Mouse (Mus musculus) right cerebral cortex, adult 18-20 months (tissue): ENCODE data around the gene Sorbs2.

Source experiments
- DNase-seq: peaks from one replicate; pipeline ENCODE4 v3.0.0; 2022; ENCODE audit warnings: mixed read lengths

Sorbs2 gene

DNA sequence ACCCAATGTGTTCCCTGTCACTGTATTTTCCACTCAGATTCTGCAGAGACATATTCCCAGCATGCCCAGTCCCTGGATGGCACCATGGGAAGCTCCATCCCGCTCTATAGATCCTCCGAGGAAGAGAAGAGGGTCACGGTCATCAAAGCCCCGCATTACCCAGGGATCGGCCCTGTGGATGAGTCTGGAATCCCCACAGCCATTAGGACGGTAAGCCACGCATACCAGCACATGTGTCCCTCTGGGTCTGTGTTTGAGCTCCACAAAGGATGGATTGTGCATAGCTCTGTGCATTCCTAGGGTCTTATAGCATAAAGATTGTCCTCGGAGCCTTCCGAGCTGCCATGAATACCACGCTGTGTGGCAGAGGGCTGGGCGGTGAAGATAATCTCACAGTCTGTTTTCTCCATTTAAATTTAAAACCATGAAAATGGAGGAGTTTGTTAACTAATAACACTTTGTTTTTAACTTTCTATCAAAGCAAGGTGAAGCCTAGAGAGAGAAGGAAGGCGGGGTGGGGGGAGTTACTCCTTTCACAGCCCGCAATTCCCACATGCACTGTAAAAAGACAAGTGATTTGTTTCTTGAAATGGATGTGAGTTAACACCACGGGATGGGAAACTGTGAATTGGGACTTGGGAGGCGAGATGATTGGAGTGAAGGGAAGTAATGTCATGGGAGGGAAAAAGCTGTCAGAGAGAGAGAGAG lies 255.5 kb downstream of the Sorbs2 start:
- DNase-seq: no peak

DNA sequence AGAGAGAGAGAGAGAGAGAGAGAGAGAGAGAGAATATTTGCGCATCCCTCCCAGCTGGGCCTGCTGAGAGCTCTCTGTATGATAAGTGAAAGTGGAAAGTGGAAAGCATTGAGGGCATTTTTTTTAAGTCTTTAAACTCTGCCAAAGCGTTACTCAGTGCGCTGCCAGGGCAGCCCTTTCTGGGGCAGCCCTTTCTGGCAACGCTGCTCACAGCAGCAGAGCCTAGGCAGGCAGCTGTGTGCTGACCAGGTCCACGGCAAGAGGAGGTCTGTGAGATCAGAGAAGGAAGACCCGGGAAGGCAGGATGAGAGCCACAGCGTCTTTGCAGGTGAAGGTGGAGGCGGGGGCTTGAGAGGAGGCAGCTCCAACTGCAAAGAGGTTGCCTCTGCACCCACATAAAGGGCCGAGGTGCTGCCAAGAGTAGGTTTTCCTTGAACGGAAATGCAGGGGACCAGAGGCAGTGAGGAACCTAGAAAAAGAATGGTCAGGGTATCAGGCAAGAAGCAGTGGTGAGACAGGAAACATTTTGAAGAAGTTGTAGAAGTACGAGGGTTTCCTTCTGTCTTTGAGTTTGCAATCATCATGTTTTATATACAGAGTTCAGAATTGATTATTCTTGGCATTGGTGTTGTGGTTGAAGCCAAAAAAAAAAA lies 256.2 kb downstream of the Sorbs2 start:
- peak; percentile 39 for DNase-seq

DNA sequence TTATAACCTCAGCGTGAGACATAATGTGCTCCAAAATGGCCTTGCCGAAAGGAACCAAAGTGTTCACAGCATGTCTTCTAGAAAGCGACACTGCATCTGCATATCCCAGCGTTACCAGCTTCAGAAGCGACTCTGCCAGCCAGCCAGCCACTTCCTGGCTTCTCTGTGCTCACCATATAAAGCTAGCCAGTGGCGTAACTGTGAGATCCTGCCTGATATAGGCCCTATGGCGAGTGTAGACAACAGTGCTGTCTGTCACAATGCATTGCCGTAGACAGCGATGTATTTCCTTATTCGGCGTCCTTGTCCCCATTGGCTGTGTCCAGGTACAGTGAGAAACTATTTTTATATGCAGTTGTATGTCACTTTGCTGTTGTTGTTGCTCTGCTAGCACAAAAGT lies 258.6 kb downstream of the Sorbs2 start:
- no peak for DNase-seq

DNA sequence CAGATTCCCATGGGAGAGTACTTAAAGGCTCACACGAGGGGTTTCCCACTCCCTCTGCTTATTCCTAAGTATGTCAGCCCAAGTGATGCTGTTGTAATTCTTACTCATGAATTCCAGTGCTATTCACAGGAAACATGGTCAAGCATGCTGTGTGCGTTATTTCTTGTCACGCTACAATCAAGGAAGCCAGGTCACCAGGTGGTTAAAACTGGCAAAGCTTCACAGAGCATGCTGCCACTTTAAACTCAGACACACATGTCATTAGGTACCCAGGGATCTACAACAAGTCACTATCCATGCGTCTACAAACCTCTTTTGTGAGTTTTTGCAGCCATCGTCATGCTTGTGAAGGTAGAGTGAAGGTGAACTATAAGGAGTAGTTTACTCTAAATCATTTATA lies 267.3 kb downstream of the Sorbs2 start:
- no peak for DNase-seq

DNA sequence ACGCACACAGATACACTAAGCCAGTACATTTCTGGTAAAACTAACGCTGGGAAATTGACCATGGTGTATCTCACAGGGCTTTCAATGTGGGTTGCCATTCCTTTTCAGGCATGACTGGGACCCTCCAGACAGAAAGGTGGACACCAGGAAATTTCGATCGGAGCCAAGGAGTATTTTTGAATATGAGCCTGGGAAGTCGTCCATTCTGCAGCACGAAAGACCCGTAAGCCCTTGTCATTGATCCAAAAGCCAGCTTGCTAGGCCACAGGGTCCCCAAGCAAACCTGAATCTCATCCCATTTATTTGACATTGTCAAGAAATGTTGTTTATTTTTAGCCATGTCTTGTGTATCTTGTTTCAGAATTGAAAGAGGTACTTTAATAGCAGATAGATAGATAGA lies 267.9 kb downstream of the Sorbs2 start:
- DNase-seq: no peak

DNA sequence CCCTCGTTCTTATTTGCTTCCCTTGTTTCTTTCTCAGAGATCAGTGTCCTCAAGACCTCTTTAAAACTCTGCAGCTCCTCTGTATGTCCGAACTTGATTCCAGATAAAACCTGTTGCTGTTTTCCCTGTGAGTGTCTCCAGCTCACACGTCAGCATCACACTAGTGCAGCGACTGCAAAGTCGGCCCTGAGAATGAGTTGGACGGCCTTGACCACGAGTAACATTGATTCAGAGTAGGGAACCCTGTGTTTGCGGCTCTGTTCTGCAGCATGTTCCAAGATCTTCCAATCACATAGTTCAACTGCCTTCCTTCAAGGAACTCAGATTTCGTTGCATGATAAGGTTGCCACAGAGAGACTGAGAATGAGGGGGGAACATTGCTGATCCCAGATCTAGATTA lies 268.8 kb downstream of the Sorbs2 start:
- no peak for DNase-seq

DNA sequence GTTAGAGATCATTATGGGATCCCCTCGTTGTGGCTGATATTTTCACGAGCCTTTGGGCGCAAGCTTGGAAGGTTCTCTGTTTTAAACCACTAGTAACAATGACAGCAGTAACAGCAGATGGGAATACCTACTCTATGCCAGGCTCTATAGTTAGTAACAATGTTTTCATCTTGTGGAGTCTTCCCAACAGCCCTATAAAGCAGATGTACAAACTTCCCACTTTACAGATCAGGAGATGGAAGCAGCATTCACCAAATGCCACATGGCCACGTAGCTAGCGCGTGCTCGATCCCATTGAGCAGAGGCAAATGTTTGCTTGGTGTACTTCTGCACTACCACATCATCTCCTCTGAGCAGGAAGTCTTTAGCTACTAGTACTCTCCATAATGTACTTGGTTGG lies 269.4 kb downstream of the Sorbs2 start:
- DNase-seq: peak; percentile 38

DNA sequence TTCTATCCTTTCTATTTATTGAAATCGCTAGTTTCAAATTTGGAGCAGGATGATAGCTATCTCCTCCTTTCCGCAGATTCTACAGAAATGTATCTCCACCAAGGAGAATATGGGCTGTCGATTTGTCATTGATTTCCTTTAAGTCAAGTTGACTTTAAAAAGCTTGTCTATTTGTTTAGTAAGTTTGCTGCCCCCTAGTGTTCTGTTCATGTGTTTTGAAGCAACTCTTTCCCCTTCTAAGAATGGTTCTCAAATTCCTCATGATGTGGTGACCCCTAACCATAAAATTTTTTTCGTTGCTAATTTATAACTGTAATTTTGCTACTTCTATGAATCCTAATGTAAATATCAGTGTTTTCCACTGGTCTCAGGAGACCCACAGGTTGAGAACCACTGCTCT lies 273.0 kb downstream of the Sorbs2 start:
- no peak for DNase-seq

DNA sequence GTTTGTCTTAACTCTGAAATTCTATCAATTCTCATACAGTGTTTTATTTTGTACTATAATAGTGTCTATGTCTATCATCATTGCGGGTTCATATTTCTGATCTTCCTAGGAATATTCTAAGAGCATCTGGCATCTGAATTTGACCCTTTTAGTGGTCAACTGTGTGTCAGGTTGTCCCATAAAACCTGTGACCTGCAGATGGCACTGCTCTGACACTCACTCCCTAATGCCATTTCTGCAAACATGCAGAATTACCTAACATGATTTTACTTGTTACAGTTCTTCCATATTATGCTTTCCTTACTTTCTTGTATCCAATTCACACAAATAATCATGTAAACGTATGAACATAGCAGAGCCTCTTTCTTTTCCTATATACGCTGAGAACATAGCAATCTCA lies 281.0 kb downstream of the Sorbs2 start:
- no peak for DNase-seq

DNA sequence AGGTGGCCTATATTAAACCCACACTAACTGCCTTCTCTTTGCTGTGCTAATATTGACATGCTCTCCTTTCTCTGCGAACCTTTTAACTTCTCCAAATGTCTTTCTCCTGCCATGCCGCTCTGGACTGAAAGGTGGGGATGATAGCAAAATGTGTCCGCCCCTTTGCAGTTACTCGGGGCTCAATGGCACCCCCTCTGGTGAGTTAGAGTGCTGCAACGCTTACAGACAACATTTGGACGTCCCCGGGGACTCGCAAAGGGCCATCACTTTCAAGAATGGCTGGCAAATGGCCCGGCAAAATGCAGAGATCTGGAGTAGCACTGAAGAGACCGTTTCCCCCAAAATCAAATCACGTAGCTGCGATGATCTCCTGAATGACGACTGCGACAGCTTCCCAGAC lies 287.3 kb downstream of the Sorbs2 start:
- DNase-seq: no peak

DNA sequence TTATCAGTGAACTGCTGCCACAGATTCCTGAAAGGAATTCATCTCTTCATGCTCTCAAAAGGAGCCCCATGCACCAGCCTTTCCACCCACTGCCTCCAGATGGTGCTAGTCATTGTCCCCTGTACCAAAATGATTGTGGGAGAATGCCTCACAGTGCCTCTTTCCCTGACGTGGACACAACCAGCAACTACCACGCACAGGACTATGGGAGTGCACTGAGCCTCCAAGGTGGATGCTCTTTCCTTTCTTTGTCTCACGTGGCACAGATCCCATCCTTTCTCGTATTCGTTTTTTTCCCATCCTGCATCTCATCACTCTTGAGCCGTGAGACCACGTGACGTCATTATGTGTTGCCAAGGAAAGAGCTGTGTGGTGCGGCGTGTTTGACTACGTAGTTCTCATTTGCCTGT lies 288.7 kb downstream of the Sorbs2 start:
- peak; percentile 84 for DNase-seq

DNA sequence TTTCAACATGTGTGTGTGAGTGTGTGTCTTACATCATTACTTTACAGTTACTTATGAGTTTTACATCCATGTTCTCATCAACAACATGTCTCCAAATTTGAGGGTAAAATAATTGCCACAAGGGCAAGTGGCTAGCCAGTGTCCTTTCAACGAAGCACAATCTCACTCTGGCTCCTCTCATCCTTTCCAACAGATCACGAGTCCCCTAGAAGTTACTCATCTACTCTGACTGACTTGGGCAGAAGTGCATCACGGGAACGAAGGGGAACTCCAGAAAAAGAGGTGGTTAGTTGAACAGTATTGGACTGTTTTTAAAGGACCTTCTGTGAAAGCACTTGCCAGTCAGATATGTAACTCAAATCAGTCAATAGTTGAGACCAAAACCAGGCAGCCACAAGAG lies 291.9 kb downstream of the Sorbs2 start:
- no peak for DNase-seq

DNA sequence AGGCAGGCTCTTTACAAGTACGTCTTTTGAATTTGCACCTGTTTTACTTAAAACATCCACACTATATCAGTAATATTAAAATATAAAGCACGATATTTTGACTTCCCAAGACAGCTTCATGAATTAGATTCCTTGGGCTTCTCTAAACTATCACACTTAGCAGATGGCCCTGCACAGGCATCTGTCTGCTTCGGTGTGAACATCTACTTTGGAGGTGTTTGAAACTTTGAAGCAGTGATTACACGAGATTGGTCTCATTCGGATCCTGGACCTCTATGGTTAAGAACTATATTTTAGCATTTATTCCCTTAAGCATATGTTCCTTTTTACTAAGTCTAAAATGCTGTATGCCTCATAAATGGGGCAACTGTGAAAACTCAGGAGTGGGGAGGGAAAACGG lies 301.0 kb downstream of the Sorbs2 start:
- DNase-seq: no peak

DNA sequence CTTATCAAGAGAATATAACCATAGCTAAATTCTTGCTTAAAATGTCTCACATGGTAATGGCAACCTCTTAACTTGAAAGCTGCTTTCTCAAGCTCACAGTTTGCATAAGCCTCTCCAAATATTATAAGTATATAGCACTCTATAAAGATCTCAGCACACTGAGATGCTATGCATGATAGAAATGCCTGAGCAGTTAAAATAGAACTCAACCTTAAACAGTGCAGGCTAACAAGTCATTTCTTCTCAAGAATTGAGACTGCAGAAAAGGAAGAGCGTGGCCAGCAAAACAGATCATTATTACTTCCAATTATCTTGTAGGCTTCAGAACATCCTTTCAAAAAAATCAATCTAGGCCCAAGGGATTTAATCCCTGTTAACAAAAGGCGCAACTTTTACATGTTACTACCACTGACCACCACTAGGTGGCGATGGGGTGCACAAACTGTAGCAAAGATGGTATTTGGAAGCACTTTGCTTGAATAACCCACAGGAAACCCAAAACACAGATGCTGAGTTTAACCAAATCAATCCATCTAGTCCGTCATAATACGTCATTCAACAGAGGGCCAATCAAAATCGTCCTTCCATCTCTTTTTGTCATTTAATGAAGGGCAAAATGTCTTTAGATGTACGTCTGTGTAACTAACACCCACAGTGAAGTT lies 309.3 kb downstream of the Sorbs2 start:
- DNase-seq: peak; percentile 48

DNA sequence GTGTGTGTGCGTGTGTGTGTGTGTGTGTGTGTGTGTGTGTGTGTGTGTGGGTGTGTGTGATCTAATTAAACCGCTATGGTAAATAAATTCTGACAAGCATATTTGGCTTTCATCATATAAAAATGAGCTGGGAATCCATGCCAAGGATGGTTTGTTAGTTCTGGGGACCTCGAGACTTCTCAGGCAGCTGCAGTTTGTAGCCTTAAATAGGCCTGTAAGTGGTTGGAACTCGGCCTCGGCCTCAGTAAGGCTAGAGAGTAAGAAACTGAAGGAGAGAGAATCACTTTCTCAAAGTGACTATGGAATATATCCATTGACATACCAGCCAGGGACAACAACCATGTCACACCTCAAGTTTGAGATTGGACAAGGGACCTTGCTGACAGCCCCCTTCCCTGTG lies 314.1 kb downstream of the Sorbs2 start:
- no peak for DNase-seq

DNA sequence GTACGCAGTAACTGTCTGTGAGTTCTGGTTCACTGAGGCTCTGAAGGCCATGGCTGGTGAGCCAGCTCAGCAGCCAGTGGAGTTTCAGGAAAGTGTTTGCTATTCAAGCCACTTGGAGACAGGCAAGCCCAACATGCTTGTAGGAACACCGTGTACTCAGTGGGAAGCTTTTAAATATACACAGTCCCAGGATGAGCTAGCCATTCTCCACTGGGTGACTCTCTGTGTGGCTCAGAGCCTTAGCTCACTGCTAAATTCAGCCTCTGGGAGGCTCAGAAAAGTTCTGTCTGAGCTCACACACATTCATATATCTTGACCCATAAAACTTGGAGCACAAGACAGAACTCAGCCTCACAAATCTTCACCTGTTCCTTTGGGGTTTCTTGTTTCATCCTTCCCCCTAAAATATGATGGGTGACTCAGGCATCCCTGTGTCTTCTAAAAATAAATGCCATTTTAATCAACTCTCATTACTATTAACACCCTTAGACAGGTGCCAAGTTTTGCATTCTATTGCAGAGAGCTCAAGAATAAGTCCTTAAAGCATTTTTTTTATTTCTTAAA lies 322.5 kb downstream of the Sorbs2 start:
- no peak for DNase-seq

DNA sequence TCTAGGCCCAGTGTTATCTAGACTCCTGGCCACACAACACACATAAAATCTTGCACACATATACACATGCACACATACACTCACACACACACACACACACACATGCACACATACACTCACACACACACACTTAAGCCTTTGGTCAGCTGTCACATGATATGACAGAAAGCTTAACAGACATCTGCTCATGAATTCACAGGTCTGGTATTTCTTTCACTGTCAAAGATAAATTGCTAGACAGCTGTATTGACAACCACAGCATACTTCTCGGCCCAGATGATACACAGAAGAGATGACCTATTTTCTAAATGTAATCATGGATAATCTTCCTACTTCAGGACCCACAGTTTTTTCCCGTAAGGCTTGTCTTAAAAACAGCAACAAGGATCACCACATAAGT lies 326.3 kb downstream of the Sorbs2 start:
- DNase-seq: no peak

DNA sequence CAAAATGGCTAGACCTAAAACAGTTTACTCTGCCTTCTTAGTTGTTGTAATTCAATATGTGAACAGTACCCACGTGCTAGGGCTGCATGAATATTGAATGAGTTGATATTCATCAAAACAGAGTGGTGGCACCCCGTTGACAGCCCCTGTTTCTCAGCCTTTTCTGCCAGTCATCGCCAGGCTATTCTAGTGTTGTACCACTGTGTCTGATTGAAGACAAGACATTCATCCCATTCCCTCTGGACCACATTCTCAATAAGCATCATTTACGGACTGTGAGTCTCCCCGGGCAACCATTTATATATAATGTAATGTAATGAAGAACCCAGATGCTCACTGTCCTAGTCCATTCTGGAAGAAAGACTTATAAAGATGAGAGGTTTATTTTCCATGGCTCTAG lies 335.7 kb downstream of the Sorbs2 start:
- no peak for DNase-seq

DNA sequence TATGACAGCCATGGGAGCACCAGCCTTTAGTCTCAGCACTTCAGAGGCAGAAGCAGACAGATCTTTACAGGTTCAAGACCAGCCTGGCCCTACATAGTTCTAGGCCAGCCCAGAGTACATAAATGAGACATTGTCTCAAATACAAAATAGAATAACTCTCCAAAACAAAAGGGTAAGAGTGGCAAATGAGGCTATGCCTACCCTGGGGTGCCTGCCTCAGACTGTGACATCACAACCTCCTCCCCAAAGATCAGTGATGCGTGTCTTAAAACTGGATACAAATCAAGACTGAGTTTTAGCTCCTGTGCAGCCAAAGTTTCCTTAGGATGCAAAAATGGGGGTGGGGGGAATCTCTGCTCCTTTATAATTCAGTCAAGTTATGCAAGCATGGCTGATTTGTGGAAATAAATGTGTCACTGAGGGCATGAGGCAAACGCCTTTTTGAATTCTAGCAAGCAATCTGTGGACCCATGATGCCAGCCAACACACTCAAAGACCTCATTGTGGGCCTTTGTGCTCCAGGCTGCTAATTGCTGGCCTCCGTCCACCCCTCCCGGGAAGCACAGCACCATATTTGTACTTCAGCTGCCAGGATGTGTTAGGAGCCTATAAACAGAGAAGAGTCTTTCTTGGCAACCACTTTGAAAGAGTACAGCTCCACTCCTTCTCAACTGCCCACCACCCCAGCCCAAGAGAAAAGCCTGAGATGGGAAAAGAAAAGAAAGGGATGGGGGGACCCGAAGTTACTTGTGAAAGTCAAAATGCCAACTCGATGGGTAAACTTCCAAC lies 336.7 kb downstream of the Sorbs2 start:
- peak; percentile 79 for DNase-seq

DNA sequence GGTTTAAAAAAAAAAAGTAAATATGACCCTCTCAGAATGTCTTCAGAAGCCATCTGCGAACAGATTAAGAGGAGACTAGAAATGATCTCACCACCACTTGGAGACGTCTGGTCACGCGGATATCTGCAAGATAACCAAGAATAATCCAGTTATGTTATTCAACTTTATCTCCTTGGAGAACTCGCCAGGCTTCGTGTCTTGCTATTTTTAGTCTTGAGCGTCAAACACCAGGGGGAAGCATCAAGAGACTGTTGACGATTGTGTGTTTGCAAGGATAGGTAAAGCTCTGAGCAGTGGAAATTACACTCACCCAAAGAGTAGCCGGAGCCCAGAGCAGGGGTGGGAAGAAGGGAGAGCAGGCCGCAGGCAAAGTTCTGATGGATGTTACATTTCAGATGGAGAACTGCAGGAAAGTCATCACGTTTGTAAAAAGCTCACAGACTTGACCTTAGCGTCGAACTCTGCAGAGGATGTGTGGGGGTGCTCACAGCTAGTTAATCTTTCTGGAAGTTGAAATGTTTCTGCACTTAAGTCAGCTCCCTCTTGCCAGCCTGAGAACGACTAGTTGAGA lies 337.4 kb downstream of the Sorbs2 start:
- DNase-seq: peak; percentile 9

DNA sequence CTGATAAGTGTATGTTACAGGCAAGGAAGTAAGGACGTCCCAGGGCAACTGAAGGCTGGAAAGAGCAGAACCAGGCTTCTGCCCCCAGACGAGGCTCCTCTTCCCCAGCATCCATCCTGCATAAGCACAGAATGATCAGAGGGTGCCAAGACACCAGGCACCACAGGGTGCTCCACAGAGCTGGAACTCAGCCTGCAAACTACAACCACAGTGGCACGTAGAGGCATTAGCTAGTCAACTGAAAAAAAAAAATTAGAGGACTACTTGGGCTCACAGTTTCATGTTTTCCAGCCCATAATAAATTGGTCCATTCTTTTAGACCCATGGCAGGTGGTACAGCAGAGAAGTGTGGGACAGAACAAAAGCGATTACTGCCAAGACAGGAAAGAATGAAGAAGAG lies 338.3 kb downstream of the Sorbs2 start:
- DNase-seq: no peak

DNA sequence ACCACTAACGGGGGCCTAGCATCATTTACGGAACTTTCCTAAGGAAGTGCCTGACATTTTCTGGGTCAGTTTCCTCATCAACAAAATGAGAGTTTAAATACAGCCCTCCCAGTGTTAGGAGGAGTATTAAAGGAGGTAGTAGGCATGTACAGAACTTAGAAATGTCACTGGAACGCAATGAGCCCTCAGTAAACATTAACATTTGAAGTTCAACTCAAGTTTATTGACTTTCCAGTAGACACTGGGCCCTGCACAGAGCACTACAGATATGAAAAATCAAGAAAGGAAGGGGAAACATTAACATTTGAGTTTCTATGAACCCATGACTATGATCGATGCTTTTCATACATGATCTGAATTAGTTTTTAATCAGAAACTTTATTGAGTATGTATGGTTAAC lies 347.5 kb downstream of the Sorbs2 start:
- no peak for DNase-seq

DNA sequence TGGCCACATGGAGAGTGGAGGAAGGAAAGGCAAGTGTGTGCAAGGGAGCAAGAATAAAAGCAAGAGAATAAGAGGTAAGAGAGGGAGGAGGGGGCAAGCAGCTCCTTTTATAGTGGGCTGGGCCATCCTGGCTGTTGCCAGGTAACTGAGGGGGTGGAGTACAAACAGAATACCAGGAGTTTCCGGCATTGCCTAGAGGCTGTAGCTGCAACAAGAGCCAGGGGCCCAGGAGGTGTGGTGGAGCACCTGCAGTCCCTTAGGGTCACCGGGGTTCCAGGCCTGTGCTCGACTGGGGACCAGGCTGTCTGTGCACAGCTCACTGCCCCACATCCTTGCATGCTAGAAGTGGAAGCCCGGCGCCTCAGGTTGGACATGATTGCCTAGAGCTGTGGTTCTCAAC lies 350.1 kb downstream of the Sorbs2 start:
- no peak for DNase-seq
